Mouse (Mus musculus) liver, adult 2 months (tissue): Measurements from ENCODE around the gene Xntrpc.

ENCODE experiments used
- CTCF ChIP-seq: fragments of 200-500 bp; IDR thresholded peaks from 2 replicates; pipeline ENCODE4 v1.5.1; 2011; ENCODE audit warnings: low read depth, low read length, control low read depth
- POLR2A ChIP-seq: fragments of 200-500 bp; IDR thresholded peaks from 2 replicates; pipeline ENCODE4 v1.6.1; 2011; ENCODE audit warnings: low read length, control low read depth; ENCODE audit not compliant: insufficient read depth; ENCODE audit errors: extremely low read depth

GRCm38 (mm10) chr7:102132395-102132794, 66.9 kb downstream of the Xntrpc start:
- TF ChIP-seq POLR2A (no peak), CTCF (no peak)
